Mouse (Mus musculus): ENCODE measurements around the gene Olfr1392. TPM values are rescaled to one million over a fixed set of nuclear protein-coding genes. Genes with fewer than 3 reads are reported as not detected.
"Not testable (repeated sequence)": the region's sequence is repeated elsewhere in the genome, so short reads cannot be mapped to it uniquely, and the experiment has no call there.

Gene Olfr1392
- polyA plus RNA-seq (2015; fragmentation: Nextera tagmentation; extraction: Ambion mirVana), result 0.06 TPM in 1 of 2 replicates, not detected in the other

DNA sequence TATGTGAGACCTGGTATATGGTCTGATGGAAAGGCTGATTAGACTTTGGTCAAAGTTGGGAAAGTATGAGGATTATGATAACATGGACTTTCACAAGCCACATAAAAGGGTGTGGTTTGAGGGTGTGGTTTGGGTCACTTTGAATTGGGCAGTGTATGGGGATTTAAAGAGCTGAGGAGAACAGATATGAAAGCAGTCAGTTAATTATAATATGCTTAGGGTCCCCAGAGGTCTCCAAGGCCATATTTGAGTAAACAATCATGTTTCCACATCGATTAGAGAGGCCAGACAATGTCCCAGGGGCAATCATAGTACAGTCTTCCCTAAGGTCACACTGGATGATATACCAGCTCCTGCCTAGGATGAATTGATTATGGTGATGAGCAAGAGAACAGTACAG is at the start of gene Olfr1392:
Gene Olfr1392 (plus strand): TSS at position 301 of the 400 bp plus-strand sequence.
- not testable (repeated sequence) for H3K9ac ChIP-seq; H3K4me1 ChIP-seq; ATAC-seq (ENCODE audit: low FRiP score, low read depth); H3K27ac ChIP-seq; H3K36me3 ChIP-seq; H3K9me3 ChIP-seq; H3K4me3 ChIP-seq; H3K4me2 ChIP-seq (replicated peaks); H3K27me3 ChIP-seq
- WGBS, result 65% methylated on average over 1 of the region's 1 CpGs

DNA sequence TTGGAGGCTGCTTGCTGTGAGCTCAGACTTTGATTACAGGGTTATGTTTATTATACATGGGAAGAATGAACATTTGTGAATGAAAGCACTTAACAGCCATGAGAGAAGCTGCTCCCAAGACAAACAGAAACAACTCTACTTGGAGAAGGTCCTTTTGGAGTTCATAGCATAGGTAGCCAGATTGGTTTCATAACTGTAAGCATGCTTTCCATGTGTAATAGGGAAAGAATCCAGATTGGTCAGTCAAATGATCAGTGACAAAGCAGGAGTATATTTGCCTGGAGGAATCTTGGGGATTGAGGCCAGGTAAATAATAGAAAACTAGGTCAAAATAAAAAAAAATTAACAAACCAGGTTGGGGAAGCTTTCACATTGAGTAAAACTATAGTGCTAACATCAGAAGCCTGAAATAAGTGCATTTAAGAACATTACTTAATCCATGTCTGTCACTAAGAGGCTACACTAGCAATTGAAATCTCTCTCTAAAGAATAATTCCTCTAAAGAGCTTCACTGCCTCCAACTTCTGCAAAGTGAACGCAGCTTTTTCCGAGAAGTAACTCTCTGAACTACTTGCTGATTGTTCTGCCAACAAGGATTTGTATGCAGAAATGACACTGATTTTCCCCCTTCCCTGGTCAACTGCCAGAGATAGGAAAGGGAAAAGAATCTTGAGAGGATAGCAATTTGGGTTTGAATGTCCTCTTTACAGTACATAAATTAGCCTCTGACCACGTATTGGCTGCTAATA is 49.4 kb upstream of the Olfr1392 start:
- Histone ChIP-seq H3K9me3 (no peaks in the 10 kb centered on the region), H3K27ac (no peak overlapping the region), H3K4me1 (0 out of 2 replicates have a peak, but pooled peaks cover 2% of the 10 kb centered on the region), H3K4me3 (no peak overlapping the region), H3K9ac (no peak overlapping the region), H3K27me3 (no peaks in the 10 kb centered on the region), H3K4me2 (replicated peaks) (no peak overlapping the region), H3K36me3 (no peaks in the 10 kb centered on the region)
- 80% methylated on average over 3 of the region's 3 CpGs for WGBS
- ATAC-seq (ENCODE audit: low FRiP score, low read depth), result no peak

DNA sequence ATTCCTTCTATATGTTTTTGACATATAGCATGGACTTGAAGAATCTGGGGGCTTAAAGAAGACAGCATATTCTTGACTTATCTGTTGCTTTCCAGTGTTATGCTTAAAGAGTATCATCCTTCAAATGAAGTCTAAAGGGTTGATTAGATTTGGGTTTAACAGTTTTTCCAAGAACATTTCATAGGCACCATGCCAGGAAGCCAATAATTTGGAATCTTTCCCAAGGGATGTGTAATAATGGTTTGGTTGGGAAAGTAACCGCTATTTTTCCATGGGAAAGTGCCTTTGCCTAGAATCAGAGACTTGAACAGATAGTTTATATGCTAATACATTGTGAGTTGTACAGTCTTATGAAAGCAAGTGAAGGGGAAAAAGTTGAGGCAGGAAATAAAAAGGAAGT is 48.2 kb upstream of the Olfr1392 start:
- 53% methylated on average over 1 of the region's 1 CpGs for WGBS
- Histone ChIP-seq H3K9me3 (no peaks in the 10 kb centered on the region), H3K27me3 (no peaks in the 10 kb centered on the region), H3K4me3 (no peak overlapping the region), H3K9ac (no peak overlapping the region), H3K4me1 (0 out of 2 replicates have a peak, but pooled peaks cover 2% of the 10 kb centered on the region), H3K27ac (no peak overlapping the region), H3K4me2 (replicated peaks) (no peak overlapping the region), H3K36me3 (no peaks in the 10 kb centered on the region)
- ATAC-seq (ENCODE audit: low FRiP score, low read depth), result no peak

DNA sequence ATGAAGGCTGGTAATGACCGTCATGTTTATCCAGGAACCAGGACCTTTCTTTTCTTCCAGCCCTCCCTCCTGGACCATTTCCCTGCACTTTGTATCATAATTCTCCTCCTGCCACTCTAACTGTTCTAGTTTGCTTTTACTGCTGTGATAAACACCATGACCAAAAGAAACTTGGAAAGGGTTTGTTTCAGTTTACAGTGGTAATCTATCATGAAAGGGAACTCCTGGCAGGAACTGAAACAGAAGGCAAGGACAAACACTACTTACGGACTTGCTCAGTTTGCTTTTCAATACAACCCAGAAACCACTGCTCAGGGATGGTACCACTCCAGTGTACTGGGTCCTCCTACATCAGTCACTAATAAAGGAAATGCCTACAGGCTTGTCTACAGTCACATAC is 47.5 kb upstream of the Olfr1392 start:
- no peak overlapping the region for H3K9ac ChIP-seq
- H3K4me3 ChIP-seq, result no peak overlapping the region
- H3K36me3 ChIP-seq, result no peaks in the 10 kb centered on the region
- WGBS, result 62% methylated on average over 2 of the region's 2 CpGs
- no peaks in the 10 kb centered on the region for H3K27me3 ChIP-seq
- no peaks in the 10 kb centered on the region for H3K9me3 ChIP-seq
- H3K4me1 ChIP-seq, result peaks cover 2% of the 10 kb centered on the region; the same call in 1 of the 2 replicates
- H3K27ac ChIP-seq, result no peak overlapping the region
- no peak for ATAC-seq (ENCODE audit: low FRiP score, low read depth)
- H3K4me2 ChIP-seq (replicated peaks), result no peak overlapping the region

DNA sequence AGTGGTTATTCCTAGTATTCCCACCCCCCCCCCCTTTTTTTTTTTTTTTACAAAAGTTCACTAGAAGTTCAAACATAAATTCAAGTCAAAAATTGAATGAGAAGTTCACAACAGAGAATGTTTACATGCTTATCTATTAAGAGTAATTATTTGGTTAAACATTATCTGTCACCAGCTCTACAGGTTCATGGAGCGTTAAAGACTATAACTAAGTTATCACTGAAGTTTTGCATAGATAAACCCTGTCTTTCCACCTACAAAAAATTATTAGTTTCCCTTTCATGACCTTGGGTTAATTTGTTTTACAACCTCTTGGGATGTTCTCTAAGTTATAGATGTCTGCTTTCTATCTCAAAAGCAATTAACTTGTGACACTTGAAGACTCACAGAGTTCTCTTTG is 44.8 kb upstream of the Olfr1392 start:
- no peak for ATAC-seq (ENCODE audit: low FRiP score, low read depth)
- Histone ChIP-seq H3K27me3 (no peaks in the 10 kb centered on the region), H3K4me1 (peaks cover 10% of the 10 kb centered on the region), H3K9me3 (no peaks in the 10 kb centered on the region), H3K9ac (no peak overlapping the region), H3K4me3 (no peak overlapping the region), H3K27ac (no peak overlapping the region), H3K4me2 (replicated peaks) (no peak overlapping the region), H3K36me3 (no peaks in the 10 kb centered on the region)
- WGBS, result 95% methylated on average over 1 of the region's 1 CpGs

DNA sequence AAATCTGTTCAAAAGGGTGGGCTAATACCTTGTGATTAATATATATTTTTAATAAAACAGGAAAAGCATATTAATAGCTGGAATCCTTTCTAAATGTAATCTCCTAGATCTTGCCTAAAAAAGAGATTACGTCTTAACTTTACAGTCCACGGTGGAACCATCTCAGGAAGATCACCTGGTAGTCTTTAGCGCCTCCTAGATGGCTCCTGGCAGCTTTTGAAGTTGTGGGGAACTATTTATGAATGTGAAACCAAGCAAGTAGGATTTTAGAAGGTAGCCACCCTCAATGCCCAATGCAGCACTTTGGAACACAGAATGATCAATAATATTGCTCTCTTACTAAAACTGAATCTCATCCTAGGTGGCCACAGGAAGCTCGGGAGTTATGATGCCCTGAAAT is 44.2 kb upstream of the Olfr1392 start:
- Histone ChIP-seq H3K9me3 (no peaks in the 10 kb centered on the region), H3K4me2 (replicated peaks) (no peak overlapping the region), H3K4me1 (peaks cover 16% of the 10 kb centered on the region), H3K36me3 (no peaks in the 10 kb centered on the region), H3K27me3 (no peaks in the 10 kb centered on the region), H3K4me3 (no peak overlapping the region), H3K9ac (no peak overlapping the region), H3K27ac (no peak overlapping the region)
- 80% methylated on average over 4 of the region's 4 CpGs for WGBS
- ATAC-seq (ENCODE audit: low FRiP score, low read depth), result no peak

DNA sequence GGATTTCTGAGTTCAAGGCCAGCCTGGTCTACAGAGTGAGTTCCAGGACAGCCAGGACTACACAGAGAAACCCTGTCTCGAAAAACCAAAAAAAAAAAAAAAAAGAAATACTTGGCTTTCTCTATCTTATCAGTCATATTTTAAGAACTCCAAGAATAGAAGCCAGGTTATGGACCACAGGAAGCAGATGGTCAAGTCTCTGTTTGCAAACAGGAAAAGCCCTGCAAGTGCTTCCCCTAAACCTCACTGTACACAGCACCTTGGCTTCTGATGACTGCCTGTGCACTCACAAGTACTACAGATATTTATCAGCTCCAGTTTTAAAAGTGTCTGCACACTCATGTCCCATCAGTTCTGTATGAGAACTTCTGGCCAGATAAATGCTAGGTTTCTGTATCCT is 43.6 kb upstream of the Olfr1392 start:
- Histone ChIP-seq H3K36me3 (no peaks in the 10 kb centered on the region), H3K4me3 (no peak overlapping the region), H3K9ac (no peak overlapping the region), H3K4me1 (peaks cover 18% of the 10 kb centered on the region), H3K4me2 (replicated peaks) (no peak overlapping the region), H3K27me3 (no peaks in the 10 kb centered on the region), H3K9me3 (no peaks in the 10 kb centered on the region), H3K27ac (no peak overlapping the region)
- no peak for ATAC-seq (ENCODE audit: low FRiP score, low read depth)
- 69% methylated on average over 1 of the region's 1 CpGs for WGBS

GRCm38 (mm10) chr11:49242944-49243626 is 42.0 kb upstream of the Olfr1392 start:
- Histone ChIP-seq H3K4me1 (peaks cover 28% of the 10 kb centered on the region), H3K36me3 (no peaks in the 10 kb centered on the region), H3K4me3 (peak overlapping the region; percentile 54), H3K27me3 (no peaks in the 10 kb centered on the region), H3K27ac (peak overlapping the region; percentile 91), H3K9ac (peak overlapping the region; percentile 64), H3K4me2 (replicated peaks) (peak overlapping the region; percentile 70), H3K9me3 (no peaks in the 10 kb centered on the region)
- WGBS, result 20% methylated on average over 11 of the region's 11 CpGs
- ATAC-seq (ENCODE audit: low FRiP score, low read depth), result peak; percentile 4

DNA sequence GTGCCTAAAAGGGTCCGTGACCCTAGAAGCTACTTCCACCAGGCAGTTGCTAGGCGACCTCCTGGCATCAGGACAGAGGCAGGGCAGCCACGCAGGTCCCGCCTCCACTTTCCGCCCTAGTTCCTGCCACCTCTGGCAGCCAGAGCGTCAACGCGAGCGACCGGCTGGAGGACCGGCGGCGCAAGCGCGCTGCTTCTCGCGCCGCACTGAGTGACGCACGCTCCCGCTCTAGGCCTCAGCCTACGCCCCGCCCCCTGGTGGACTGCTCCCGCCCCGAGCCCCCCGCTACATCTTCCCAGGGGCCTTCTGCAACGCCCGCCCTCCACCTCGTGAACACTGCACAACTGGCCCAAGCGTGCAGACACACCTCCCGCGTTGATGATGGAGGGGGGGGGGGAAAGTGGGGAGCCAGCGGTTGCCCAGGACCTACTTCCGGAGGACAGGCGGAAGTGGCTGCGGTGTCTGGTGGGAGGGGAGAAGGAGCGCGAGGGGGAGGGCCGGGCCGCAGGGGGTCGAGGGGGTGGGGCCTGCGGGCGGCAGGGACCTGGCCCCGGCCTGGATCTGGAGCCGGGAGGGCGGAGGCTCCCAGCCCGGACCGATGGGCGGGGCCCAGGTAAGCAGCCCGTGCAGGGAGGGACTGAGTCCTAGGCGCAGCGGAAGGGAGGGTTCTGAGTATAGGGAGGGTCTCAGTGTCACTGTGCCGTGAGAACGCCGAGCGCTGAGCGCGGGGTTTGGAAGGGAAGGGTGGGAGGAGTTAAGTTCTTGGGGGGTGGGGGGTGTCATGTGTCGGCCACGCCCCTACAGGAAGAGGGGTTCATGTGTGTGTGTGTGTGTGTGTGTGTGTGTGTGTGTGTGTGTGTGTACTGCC is 41.1 kb upstream of the Olfr1392 start, which contains the start of gene Mgat1:
Gene Mgat1 (plus strand): TSS at position 465 of the 868 bp plus-strand sequence.
- peaks cover 32% of the 10 kb centered on the region for H3K4me1 ChIP-seq
- peak; percentile 94 for ATAC-seq (ENCODE audit: low FRiP score, low read depth)
- no peaks in the 10 kb centered on the region for H3K27me3 ChIP-seq
- H3K9ac ChIP-seq, result peak within 1 kb of the TSS; percentile 64
- peak within 1 kb of the TSS; percentile 70 for H3K4me2 ChIP-seq (replicated peaks)
- no peaks in the 10 kb centered on the region for H3K36me3 ChIP-seq
- peak within 1 kb of the TSS; percentile 54 for H3K4me3 ChIP-seq
- peak within 1 kb of the TSS; percentile 91 for H3K27ac ChIP-seq
- H3K9me3 ChIP-seq, result no peaks in the 10 kb centered on the region
- under 1% methylated on average over 56 of the region's 60 CpGs for WGBS

GRCm38 (mm10) chr11:49244595-49244930 is 40.5 kb upstream of the Olfr1392 start:
- H3K4me3 ChIP-seq, result peak overlapping the region; percentile 54
- ATAC-seq (ENCODE audit: low FRiP score, low read depth), result 0 out of 2 replicates have a peak, but pooled peaks have one; percentile 1
- WGBS, result 0% methylated on average over 4 of the region's 4 CpGs
- H3K36me3 ChIP-seq, result no peaks in the 10 kb centered on the region
- peak overlapping the region; percentile 70 for H3K4me2 ChIP-seq (replicated peaks)
- no peaks in the 10 kb centered on the region for H3K27me3 ChIP-seq
- no peaks in the 10 kb centered on the region for H3K9me3 ChIP-seq
- 0 out of 2 replicates have a peak overlapping the region, but pooled peaks have one; percentile 64 for H3K9ac ChIP-seq
- H3K27ac ChIP-seq, result peak overlapping the region; percentile 91
- peaks cover 38% of the 10 kb centered on the region for H3K4me1 ChIP-seq

- no peak for ATAC-seq (ENCODE audit: low FRiP score, low read depth)
- Histone ChIP-seq H3K9me3 (no peaks in the 10 kb centered on the region), H3K27ac (no peak overlapping the region), H3K9ac (no peak overlapping the region), H3K4me1 (peaks cover 44% of the 10 kb centered on the region), H3K4me2 (replicated peaks) (peak overlapping the region; percentile 70), H3K36me3 (no peaks in the 10 kb centered on the region), H3K4me3 (peak overlapping the region; percentile 54), H3K27me3 (no peaks in the 10 kb centered on the region)
- 15% methylated on average over 7 of the region's 7 CpGs for WGBS
Observed at GRCm38 (mm10) chr11:49245176-49245575, 39.9 kb upstream of the Olfr1392 start.
